Comparison of ENCODE assay signal across 18 mouse cellular contexts in the genomic region with DNA sequence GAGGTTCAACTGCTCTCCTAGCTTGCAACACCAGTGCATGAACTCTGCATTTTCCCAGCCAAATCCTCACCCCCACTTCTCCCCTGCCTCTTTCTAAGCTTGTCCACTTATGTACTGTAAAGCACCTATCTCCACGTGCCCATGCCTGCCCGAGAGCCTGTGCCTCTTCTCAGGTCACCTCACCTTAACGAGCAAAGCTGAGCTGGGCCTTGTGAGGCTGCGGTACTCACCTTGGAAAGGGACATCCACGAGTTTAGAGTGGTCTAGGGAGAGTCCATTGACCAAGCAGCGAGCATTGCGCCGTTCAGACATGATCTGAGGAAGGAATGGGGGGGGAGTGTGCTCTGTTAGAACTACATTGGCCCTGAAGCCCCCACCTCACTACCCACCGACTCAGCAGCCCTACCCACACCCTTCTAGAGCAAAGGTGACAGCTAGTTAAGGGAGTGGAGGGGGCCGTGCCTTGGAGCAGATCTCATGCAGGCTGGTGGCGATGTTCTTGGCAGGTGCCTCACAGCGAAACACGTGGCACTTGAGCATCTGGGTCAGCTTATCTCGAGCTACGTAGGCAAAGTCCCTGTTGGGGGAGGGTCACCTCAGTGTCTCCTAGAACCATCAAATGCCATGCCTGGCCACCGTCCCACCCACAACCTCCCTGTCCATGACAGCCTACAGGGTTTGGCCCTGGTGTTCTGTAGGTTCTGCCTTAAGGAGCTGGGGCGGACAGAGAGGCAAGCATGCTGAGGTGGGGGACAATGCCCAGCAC. TPM values are rescaled to one million over a fixed set of nuclear protein-coding genes. Genes with fewer than 3 reads are reported as not detected.
A peak's percentile ranks its signal among the peaks of the same experiment; 100 is the strongest.
DNase-seq lines count a peak whose midpoint lies in the region; ATAC-seq lines count a peak whose summit lies in the region.
"Had no signal": no experiment of that assay in that cellular context is flagged by ENCODE, and none has a peak within 500 bp of the region (broad histone marks: within the 10 kb centered on the region; RNA-seq: fewer than 3 reads in every experiment).

No protein-coding gene starts in this region.

- DNase-seq in heart, adult 8-10 months (ENCODE audit: low spot score): peak; percentile 62
- DNase-seq in retina, postnatal 1 day: peak; percentile 54
- no peak for DNase-seq in retina, embryonic 14.5 days (ENCODE audit: low spot score)
- DNase-seq in thymus, postnatal 10 days (ENCODE audit: low spot score in 2 of 2): no peak
- DNase-seq: gastrocnemius, adult 2 months; kidney, postnatal 14 days; lung, embryonic 14.5 days; thymus, adult 18-20 months had no signal

- H3K4me3 ChIP-seq in heart, embryonic 12.5 days: no peak overlapping the region
- H3K4me3 ChIP-seq in heart, embryonic 16.5 days (ENCODE audit: low read length): no peak overlapping the region
- H3K4me3 ChIP-seq: embryonic facial prominence, embryonic 15.5 days; gastrocnemius, adult 2 months; hindbrain, embryonic 12.5 days; intestine, embryonic 15.5 days; limb, embryonic 12.5 days had no signal

- no peak overlapping the region for H3K4me2 ChIP-seq in heart, embryonic 12.5 days
- no peak overlapping the region for H3K4me2 ChIP-seq in heart, embryonic 16.5 days (ENCODE audit: low read depth, low read length)
- H3K4me2 ChIP-seq: embryonic facial prominence, embryonic 15.5 days; hindbrain, embryonic 12.5 days; intestine, embryonic 15.5 days; limb, embryonic 12.5 days; lung, embryonic 14.5 days; midbrain, embryonic 11.5 days had no signal

- H3K9ac ChIP-seq in heart, embryonic 12.5 days: no peak overlapping the region
- H3K9ac ChIP-seq in heart, embryonic 16.5 days (ENCODE audit: low read length): no peak overlapping the region
- H3K9ac ChIP-seq: embryonic facial prominence, embryonic 15.5 days; hindbrain, embryonic 12.5 days; intestine, embryonic 15.5 days; limb, embryonic 12.5 days; lung, embryonic 14.5 days had no signal

- no peaks in the 10 kb centered on the region for H3K27me3 ChIP-seq in heart, embryonic 12.5 days (replicated peaks)
- H3K27me3 ChIP-seq in heart, embryonic 16.5 days (ENCODE audit: control insufficient read depth, insufficient read depth, low read length): no peaks in the 10 kb centered on the region
- H3K27me3 ChIP-seq: embryonic facial prominence, embryonic 15.5 days; hindbrain, embryonic 12.5 days; intestine, embryonic 15.5 days; limb, embryonic 12.5 days had no signal

- H3K9me3 ChIP-seq in heart, embryonic 12.5 days (replicated peaks): no peaks in the 10 kb centered on the region
- no peaks in the 10 kb centered on the region for H3K9me3 ChIP-seq in heart, embryonic 16.5 days (replicated peaks; ENCODE audit: control insufficient read depth, low read length)
- H3K9me3 ChIP-seq: embryonic facial prominence, embryonic 15.5 days; hindbrain, embryonic 12.5 days; intestine, embryonic 15.5 days; limb, embryonic 12.5 days had no signal

- H3K36me3 ChIP-seq in heart, embryonic 12.5 days: peaks cover 60% of the 10 kb centered on the region
- peaks cover 8% of the 10 kb centered on the region for H3K36me3 ChIP-seq in heart, embryonic 16.5 days (ENCODE audit: control insufficient read depth, insufficient read depth)

- 70% methylated on average over 17 of the region's 17 CpGs for WGBS in heart, embryonic 12.5 days
- 65% methylated on average over 17 of the region's 17 CpGs for WGBS in heart, embryonic 16.5 days

- H3K4me1 ChIP-seq in heart, embryonic 12.5 days (replicated peaks): peaks cover 29% of the 10 kb centered on the region
- peaks cover 15% of the 10 kb centered on the region for H3K4me1 ChIP-seq in heart, embryonic 16.5 days (ENCODE audit: control insufficient read depth, insufficient read depth, low read length)

- no peak for ATAC-seq in heart, embryonic 12.5 days (ENCODE audit: insufficient number of reproducible peaks, low FRiP score)
- peak; percentile 84 for ATAC-seq in heart, embryonic 16.5 days (replicated peaks; ENCODE audit: extremely low read depth, insufficient read depth, low FRiP score)
- ATAC-seq in megakaryocyte progenitor cell, adult 5-6 weeks (replicated peaks; ENCODE audit: poor library complexity): no peak
- ATAC-seq: forebrain, embryonic 14.5 days; intestine, embryonic 15.5 days had no signal

- no peak overlapping the region for H3K27ac ChIP-seq in heart, embryonic 12.5 days (ENCODE audit: poor library complexity, severe bottlenecking)
- no peak overlapping the region for H3K27ac ChIP-seq in heart, embryonic 16.5 days (ENCODE audit: low read length)
- H3K27ac ChIP-seq: embryonic facial prominence, embryonic 15.5 days; gastrocnemius, adult 2 months; hindbrain, embryonic 12.5 days; intestine, embryonic 15.5 days; limb, embryonic 12.5 days had no signal

RNA-seq across cellular contexts. Expression of gene Smpd1, which starts 11.1 kb away (rescaled TPM):
- total RNA-seq in heart, adult 8-10 months (2022): 100 to 1,000 TPM; 168 to 182 (median 178) TPM
- 52.4 and 54.6 TPM in 2 replicates for polyA plus RNA-seq in heart, embryonic 12.5 days (2016; fragmentation: Nextera tagmentation; extraction: Ambion mirVana)
- 61.7 and 65.0 TPM in 2 replicates for polyA plus RNA-seq in heart, embryonic 16.5 days (2015; fragmentation: Nextera tagmentation; extraction: Ambion mirVana)
- total RNA-seq in megakaryocyte progenitor cell, adult 5-6 weeks (2015): 16.2 and 21.0 TPM in 2 replicates
- total RNA-seq in megakaryocyte progenitor cell, adult 5-6 weeks (2017): 9.5 and 16.2 TPM in 2 replicates

RNA-seq across cellular contexts. Expression of gene Apbb1, which starts 16.2 kb away (rescaled TPM):
- total RNA-seq in heart, adult 8-10 months (2022): 100 to 1,000 TPM; 118 to 143 (median 136) TPM
- 48.8 and 52.9 TPM in 2 replicates for polyA plus RNA-seq in heart, embryonic 12.5 days (2016; fragmentation: Nextera tagmentation; extraction: Ambion mirVana)
- polyA plus RNA-seq in heart, embryonic 16.5 days (2015; fragmentation: Nextera tagmentation; extraction: Ambion mirVana): 44.5 and 49.5 TPM in 2 replicates
- total RNA-seq in megakaryocyte progenitor cell, adult 5-6 weeks (2015): not detected in 2 replicates
- not detected in 2 replicates for total RNA-seq in megakaryocyte progenitor cell, adult 5-6 weeks (2017)

RNA-seq across cellular contexts. Expression of gene Hpx, which starts 34.7 kb away (rescaled TPM):
- under 1 TPM in 1 of 4 experiments, not detected in 3; 0.28 TPM for total RNA-seq in heart, adult 8-10 months (2022)
- 0.33 and 1.9 TPM in 2 replicates for polyA plus RNA-seq in heart, embryonic 12.5 days (2016; fragmentation: Nextera tagmentation; extraction: Ambion mirVana)
- 0.25 and 0.91 TPM in 2 replicates for polyA plus RNA-seq in heart, embryonic 16.5 days (2015; fragmentation: Nextera tagmentation; extraction: Ambion mirVana)
- not detected in 2 replicates for total RNA-seq in megakaryocyte progenitor cell, adult 5-6 weeks (2015)
- total RNA-seq in megakaryocyte progenitor cell, adult 5-6 weeks (2017): not detected in 2 replicates
- total RNA-seq: gastrocnemius, adult 2 months; layer of hippocampus, postnatal 25 days had no signal
- polyA plus RNA-seq: forebrain, embryonic 14.5 days had no signal

Comparison
In these comparisons a context has a peak if more than half of its experiments do, and no peak if none do; other contexts are left out.
1. DNase-seq: peak in heart, adult 8-10 months (single experiment) and retina, postnatal 1 day (single experiment); none in retina, embryonic 14.5 days (single experiment) and thymus, postnatal 10 days (0 of 2).
2. RNA of gene Smpd1, which starts 11.1 kb away (total RNA-seq): 168 to 182 TPM in heart, adult 8-10 months; 9.5 to 21.0 TPM in megakaryocyte progenitor cell, adult 5-6 weeks; every median in the first group is over 4 times any median in the second.
3. RNA of gene Apbb1, which starts 16.2 kb away (total RNA-seq): 118 to 143 TPM in heart, adult 8-10 months; not detected in megakaryocyte progenitor cell, adult 5-6 weeks; every median in the first group is over 100 times any median in the second.